Mouse (Mus musculus) stomach, embryonic 14.5 days (tissue): Measurements from ENCODE around the gene Rab11a. TPM values are rescaled to one million over a fixed set of nuclear protein-coding genes. Genes with fewer than 3 reads are reported as not detected.

Experiments
- ATAC-seq: fragments of 200-750 bp; cut with Nextera tagmentation; 2 replicates; pipeline ENCODE4 v1.8.0; 2017; ENCODE audit warnings: low read depth, moderate TSS enrichment; ENCODE audit not compliant: insufficient number of reproducible peaks, insufficient read depth, low FRiP score
- H3K27ac ChIP-seq: fragments of 300-500 bp; sonication (generic); 2 replicates; pipeline ENCODE4 v1.5.1; 2014; ENCODE audit warnings: mild to moderate bottlenecking, low read length, moderate library complexity, mixed read lengths
- H3K27me3 ChIP-seq: fragments of 300-500 bp; sonication (generic); 2 replicates; pipeline ENCODE4 v1.6.1; 2014; ENCODE audit warnings: low read length, control low read depth, mixed read lengths; ENCODE audit not compliant: control insufficient read depth, insufficient read depth
- H3K36me3 ChIP-seq: fragments of 300-500 bp; sonication (generic); 2 replicates; pipeline ENCODE4 v1.6.1; 2014; ENCODE audit warnings: mild to moderate bottlenecking, control low read depth, low read length, moderate library complexity, mixed read lengths; ENCODE audit not compliant: control insufficient read depth, insufficient read depth
- H3K4me1 ChIP-seq: fragments of 300-500 bp; sonication (generic); 2 replicates; pipeline ENCODE4 v1.6.1; 2014; ENCODE audit warnings: low read length, control low read depth, mixed read lengths; ENCODE audit not compliant: control insufficient read depth, insufficient read depth
- H3K4me2 ChIP-seq: fragments of 300-500 bp; sonication (generic); replicated peaks from 2 replicates; pipeline ENCODE4 v1.6.1; 2014; ENCODE audit warnings: low read depth, low read length, control low read depth
- H3K4me3 ChIP-seq: fragments of 300-500 bp; sonication (generic); 2 replicates; pipeline ENCODE4 v1.5.1; 2014; ENCODE audit warnings: low read depth, low read length, control low read depth
- H3K9ac ChIP-seq: fragments of 300-500 bp; sonication (generic); replicated peaks from 2 replicates; pipeline ENCODE4 v1.6.1; 2014; ENCODE audit warnings: low read depth, mild to moderate bottlenecking, control low read depth, low read length, moderate library complexity, mixed read lengths
- H3K9me3 ChIP-seq: fragments of 300-500 bp; sonication (generic); 2 replicates; pipeline ENCODE4 v1.6.1; 2016; ENCODE audit warnings: low read depth, low read length, control low read depth; ENCODE audit not compliant: control insufficient read depth
- WGBS: fragments of 180-500 bp; shearing (Covaris S2); extraction: QIAGEN DNeasy Blood & Tissue Kit; methylation state at CpG from one replicate; pipeline ENCODE4 v1.1.7; 2014; 5-methylcytosine and 5-hydroxymethylcytosine counted together
- polyA plus RNA-seq: library from polyadenylated mRNA; unstranded; fragments of >200 nt; fragmentation: Nextera tagmentation; extraction: Ambion mirVana; gene quantifications from 2 replicates; pipeline ENCODE4 v1.2.1, GENCODE M21; 2014

The Rab11a gene
- polyA plus RNA-seq, 1 experiment from 2014 or later = 414 TPM

DNA sequence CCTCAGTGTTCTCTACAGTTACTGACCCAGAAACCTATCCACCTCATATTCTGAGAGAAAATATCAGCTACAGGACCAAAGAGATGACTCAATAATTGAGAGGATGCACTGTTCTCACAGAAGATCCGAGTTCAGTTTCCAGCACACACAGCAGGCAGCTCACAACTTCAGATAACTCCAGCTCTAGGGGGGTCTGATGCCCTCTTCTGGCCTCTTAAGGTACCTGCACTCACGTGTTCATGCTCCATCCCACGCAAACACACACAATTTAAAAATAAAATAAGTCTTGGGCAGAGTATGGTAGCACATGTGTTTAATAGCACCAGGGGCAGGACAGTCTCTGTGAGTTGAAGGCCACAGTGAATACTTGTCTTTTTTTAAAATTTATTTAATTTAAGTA lies 28.6 kb upstream of the Rab11a start:
- Histone ChIP-seq H3K4me2 (no peak overlapping the region), H3K9ac (no peak overlapping the region), H3K27ac (no peak overlapping the region), H3K36me3 (no peaks in the 10 kb centered on the region), H3K9me3 (no peaks in the 10 kb centered on the region), H3K4me1 (no peaks in the 10 kb centered on the region), H3K27me3 (no peaks in the 10 kb centered on the region), H3K4me3 (no peak overlapping the region)
- ATAC-seq = no peak
- 82% methylated on average over 3 of the region's 3 CpGs for WGBS

DNA sequence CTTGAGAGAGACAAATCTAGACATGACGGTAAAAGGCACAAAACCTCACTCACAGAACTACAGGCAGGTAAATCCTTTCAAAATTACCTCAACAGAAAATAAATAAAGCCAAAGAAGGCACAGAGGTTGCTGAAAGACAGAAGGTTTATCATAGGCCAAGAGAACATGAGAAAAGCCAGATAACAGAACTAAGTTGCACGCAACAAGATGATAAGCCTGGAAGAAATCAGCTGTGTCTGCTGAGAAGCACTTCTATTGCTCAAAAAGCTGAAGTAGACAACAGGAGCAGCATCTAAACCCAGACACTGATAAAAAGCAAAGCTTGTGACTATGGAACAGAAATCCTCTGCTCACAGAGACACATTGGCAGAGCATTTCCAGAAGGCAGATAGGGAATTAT lies 27.3 kb upstream of the Rab11a start:
- ATAC-seq = no peak
- Histone ChIP-seq H3K27ac (no peak overlapping the region), H3K27me3 (no peaks in the 10 kb centered on the region), H3K9me3 (no peaks in the 10 kb centered on the region), H3K9ac (no peak overlapping the region), H3K36me3 (no peaks in the 10 kb centered on the region), H3K4me2 (no peak overlapping the region), H3K4me3 (no peak overlapping the region), H3K4me1 (no peaks in the 10 kb centered on the region)
- 63% methylated on average over 2 of the region's 2 CpGs for WGBS

DNA sequence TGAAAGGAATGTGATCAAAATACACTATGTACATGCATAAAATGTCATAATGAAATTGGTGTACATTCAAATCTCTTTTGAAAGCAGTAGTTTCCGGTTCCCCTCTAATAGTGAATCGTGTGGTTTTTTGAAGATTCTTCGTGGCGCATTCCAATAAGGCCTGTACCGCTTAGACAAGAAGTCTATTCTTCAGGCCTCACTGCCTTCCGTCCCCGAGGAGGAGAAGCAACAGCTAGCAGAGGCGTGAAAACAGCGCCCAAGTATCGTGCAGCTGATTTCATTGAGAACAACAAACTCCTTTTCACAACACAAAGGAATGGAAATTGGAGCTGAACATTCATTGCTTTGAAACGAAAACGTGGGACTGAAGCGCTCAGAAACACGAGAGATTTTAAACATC lies 20.5 kb upstream of the Rab11a start:
- Histone ChIP-seq H3K27ac (no peak overlapping the region), H3K36me3 (no peaks in the 10 kb centered on the region), H3K4me2 (no peak overlapping the region), H3K4me1 (no peaks in the 10 kb centered on the region), H3K4me3 (no peak overlapping the region), H3K9me3 (no peaks in the 10 kb centered on the region), H3K27me3 (no peaks in the 10 kb centered on the region), H3K9ac (no peak overlapping the region)
- WGBS = 82% methylated on average over 14 of the region's 14 CpGs
- no peak for ATAC-seq

DNA sequence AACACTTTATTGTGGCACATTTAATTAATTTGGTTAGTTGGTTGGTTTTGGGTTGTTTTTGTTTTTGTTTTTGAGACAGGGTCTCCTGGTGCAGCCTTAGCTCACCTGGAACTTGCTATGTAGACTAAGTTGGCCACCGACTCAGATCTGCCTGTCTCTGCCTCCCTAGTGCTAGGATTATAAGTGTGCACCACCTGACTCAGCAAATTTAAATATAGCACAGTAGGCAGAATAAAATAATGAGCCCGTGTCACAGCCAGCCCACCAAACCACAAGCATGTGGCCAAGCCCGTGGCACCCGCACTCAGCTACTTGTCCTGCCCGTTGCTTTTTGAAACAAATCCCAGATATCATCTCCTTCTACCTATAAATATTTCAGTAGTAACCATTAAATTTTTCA lies 15.0 kb upstream of the Rab11a start:
- Histone ChIP-seq H3K4me1 (no peaks in the 10 kb centered on the region), H3K36me3 (no peaks in the 10 kb centered on the region), H3K9me3 (no peaks in the 10 kb centered on the region), H3K4me2 (no peak overlapping the region), H3K27ac (no peak overlapping the region), H3K4me3 (no peak overlapping the region), H3K27me3 (no peaks in the 10 kb centered on the region), H3K9ac (no peak overlapping the region)
- no peak for ATAC-seq
- WGBS = 95% methylated on average over 5 of the region's 5 CpGs

DNA sequence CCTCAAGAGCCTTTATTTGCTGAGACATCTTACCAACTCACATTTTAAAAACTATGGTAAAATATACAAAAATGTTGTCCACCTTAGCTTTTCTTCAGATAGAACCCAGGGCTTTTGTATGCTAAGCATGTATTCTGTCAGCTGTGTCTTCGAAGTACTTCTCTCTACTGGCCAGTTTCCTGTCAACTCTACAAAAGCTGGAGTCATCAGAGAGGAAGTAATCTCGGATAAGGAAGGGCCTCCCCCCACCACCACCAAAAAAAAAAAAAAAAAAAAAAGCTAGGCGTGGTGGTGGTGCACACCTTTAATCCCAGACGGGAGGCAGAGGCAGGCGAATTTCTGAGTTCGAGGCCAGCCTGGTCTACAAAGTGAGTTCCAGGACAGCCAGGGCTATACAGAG lies 11.8 kb upstream of the Rab11a start:
- ATAC-seq = no peak
- Histone ChIP-seq H3K36me3 (no peaks in the 10 kb centered on the region), H3K27ac (no peak overlapping the region), H3K4me3 (no peak overlapping the region), H3K4me2 (no peak overlapping the region), H3K4me1 (no peaks in the 10 kb centered on the region), H3K9ac (no peak overlapping the region), H3K9me3 (no peaks in the 10 kb centered on the region), H3K27me3 (no peaks in the 10 kb centered on the region)
- 75% methylated on average over 6 of the region's 6 CpGs for WGBS

DNA sequence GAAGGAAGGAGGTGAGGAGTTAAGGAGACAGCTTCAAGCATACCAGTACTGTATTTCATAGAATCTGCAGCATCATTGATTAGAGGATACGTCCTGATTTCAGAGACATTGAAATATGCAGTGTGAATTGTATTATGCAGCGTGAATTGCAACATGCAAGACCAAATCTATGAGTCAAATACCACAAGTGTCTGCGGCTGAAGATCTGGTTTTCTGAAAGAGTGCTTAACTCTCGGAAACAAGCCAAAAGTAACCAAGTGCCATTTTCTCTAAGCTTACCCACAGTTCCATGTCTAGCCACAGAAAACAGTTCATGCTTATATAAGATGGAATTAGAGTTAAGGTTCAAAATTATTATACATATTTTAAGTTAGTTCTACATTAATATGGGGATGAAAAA lies 10.2 kb upstream of the Rab11a start:
- ATAC-seq = no peak
- H3K27me3 ChIP-seq = no peaks in the 10 kb centered on the region

DNA sequence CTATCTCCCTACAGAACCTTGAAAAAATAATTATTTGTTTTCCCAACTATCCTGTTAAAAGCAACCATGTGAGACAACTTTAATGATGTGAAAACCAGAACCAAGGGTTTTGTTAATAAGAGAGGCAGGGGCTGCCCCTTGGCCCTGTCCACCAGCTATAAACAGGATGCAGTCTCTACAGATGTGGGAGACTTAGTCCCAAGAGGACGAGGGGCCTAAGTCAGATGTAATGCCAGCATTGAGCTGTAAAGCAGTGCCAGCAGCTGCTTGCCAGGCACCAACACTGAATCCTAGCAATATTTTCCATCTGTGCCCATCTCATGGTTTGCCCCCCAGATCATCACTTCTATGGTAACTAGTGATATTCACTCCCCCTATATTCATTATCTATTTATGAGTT lies 4.9 kb upstream of the Rab11a start:
- H3K27me3 ChIP-seq = no peaks in the 10 kb centered on the region
- no peak for ATAC-seq
- no peaks in the 10 kb centered on the region for H3K9me3 ChIP-seq
- H3K4me2 ChIP-seq = no peak overlapping the region
- H3K9ac ChIP-seq = no peak overlapping the region
- no peaks in the 10 kb centered on the region for H3K36me3 ChIP-seq
- no peak overlapping the region for H3K4me3 ChIP-seq
- H3K4me1 ChIP-seq = no peaks in the 10 kb centered on the region
- H3K27ac ChIP-seq = no peak overlapping the region
- WGBS = 57% methylated on average over 1 of the region's 1 CpGs

More for the DNA sequence above, 10.2 kb upstream of the Rab11a start:
- H3K27ac ChIP-seq = no peak overlapping the region
- H3K4me2 ChIP-seq = no peak overlapping the region
- H3K9me3 ChIP-seq = no peaks in the 10 kb centered on the region
- no peaks in the 10 kb centered on the region for H3K36me3 ChIP-seq
- no peak overlapping the region for H3K9ac ChIP-seq
- H3K4me3 ChIP-seq = no peak overlapping the region
- H3K4me1 ChIP-seq = no peaks in the 10 kb centered on the region
- WGBS = 76% methylated on average over 4 of the region's 4 CpGs

DNA sequence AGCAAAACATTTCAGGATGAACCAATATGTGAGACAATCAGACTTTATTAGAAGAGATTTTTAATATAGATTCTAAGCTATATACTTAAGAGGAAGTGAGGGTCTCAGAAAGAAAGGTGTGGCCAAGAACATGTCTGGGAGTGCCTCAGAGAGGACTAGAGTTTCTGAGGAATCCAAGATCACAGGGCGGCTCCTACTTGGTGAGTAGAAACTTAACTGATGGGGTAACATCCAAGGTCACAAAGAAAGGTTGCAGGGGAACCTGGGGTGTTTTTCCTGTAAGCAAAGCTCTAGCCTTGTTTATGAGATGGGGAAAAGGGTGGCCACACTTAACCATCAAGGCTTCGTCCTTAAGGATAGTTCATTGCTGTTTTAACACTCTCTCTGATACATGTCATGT lies 1.4 kb upstream of the Rab11a start:
- no peak for ATAC-seq
- H3K9ac ChIP-seq = no peak overlapping the region
- no peak overlapping the region for H3K4me2 ChIP-seq
- WGBS = 90% methylated on average over 2 of the region's 2 CpGs
- no peaks in the 10 kb centered on the region for H3K27me3 ChIP-seq
- peaks cover 8% of the 10 kb centered on the region; the same call in 1 of the 2 replicates for H3K4me1 ChIP-seq
- no peak overlapping the region for H3K4me3 ChIP-seq
- no peaks in the 10 kb centered on the region for H3K9me3 ChIP-seq
- no peak overlapping the region for H3K27ac ChIP-seq
- H3K36me3 ChIP-seq = no peaks in the 10 kb centered on the region

DNA sequence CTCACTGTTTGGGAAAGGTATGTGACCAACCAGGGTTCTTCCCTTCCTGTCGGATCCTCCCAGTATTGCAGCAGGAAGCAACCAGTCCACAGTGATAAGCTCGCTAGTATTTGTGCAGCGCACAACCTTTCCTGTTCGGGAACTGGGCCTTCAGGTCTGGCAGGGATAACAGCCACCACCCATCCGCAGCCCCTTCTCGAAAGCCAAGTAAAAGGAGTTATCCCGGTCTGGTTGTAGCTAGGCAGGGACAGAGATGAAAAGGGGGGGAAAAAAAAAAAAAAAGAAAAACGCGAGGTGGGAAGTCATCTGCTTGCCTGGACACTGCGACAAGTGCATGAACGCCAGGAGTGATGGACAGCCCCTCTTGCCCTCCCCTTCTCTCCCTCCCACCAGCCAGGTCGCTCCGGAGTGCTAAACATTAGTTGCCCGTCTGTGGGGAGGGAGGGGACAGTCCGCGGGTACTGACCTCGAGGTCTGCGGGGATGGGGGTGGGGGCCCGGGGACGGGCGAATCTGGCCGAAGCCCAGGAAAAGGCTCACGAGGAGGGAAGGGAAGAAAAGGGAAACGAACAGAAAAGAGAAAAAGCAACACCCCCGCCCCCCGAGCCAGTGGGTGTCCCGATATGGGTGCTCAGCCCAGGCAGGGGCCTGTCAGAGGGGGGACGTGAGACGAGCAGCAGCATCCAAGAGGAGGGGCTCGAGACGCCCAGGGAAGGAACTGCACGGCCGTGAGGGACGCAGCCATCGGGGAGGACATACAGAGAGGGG lies 736 bp downstream of the Rab11a start:
- Histone ChIP-seq H3K4me2 (peak overlapping the region; percentile 85), H3K36me3 (no peaks in the 10 kb centered on the region), H3K4me1 (peaks cover 8% of the 10 kb centered on the region; the same call in 1 of the 2 replicates), H3K9ac (peak overlapping the region; percentile 87), H3K27ac (peak overlapping the region; percentile 95), H3K4me3 (peak overlapping the region; percentile 98), H3K9me3 (no peaks in the 10 kb centered on the region), H3K27me3 (no peaks in the 10 kb centered on the region)
- WGBS = under 1% methylated on average over 34 of the region's 35 CpGs
- ATAC-seq = peak; percentile 68
